Mouse (Mus musculus): ENCODE measurements around the gene Podxl. TPM values are rescaled to one million over a fixed set of nuclear protein-coding genes. Genes with fewer than 3 reads are reported as not detected.

The Podxl gene
- polyA plus RNA-seq, 1 experiment from 2014 or later, result 20.8 TPM

DNA sequence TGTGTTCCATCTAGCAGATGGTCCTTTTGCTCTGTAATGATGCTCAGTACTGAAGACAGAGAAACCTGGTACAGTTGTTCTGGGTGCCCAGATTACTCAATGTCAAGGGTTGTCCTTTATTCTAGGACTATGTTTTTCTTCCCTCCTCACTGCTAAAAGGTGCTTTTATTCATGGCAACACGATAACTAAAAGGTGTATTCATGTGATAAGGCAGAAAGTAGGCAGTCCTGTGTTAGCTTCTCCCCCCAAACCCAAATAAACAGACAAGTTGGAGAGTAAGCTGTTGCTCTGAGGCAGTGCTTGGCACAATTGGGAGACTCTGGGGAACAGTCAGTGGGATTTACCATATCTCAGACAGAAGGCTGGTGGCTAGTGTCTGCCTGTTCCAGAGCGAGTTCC, 22.3 kb upstream of the Podxl start:
- 65% methylated on average over 2 of the region's 2 CpGs for WGBS
- Histone ChIP-seq H3K27ac (ENCODE audit: low read length) (no peak overlapping the region), H3K4me2 (replicated peaks; ENCODE audit: low read depth, low read length) (no peak overlapping the region), H3K9me3 (ENCODE audit: control insufficient read depth, low read depth, low read length) (no peaks in the 10 kb centered on the region), H3K4me1 (ENCODE audit: control insufficient read depth, insufficient read depth, low read length) (no peaks in the 10 kb centered on the region), H3K4me3 (ENCODE audit: low read depth, low read length) (no peak overlapping the region), H3K36me3 (ENCODE audit: control insufficient read depth, insufficient read depth, low read length) (no peaks in the 10 kb centered on the region), H3K9ac (replicated peaks; ENCODE audit: low read depth, low read length) (no peak overlapping the region), H3K27me3 (ENCODE audit: control insufficient read depth, insufficient read depth, low read length) (no peaks in the 10 kb centered on the region)
- ATAC-seq (ENCODE audit: insufficient number of reproducible peaks, insufficient read depth, low FRiP score, low read depth), result no peak

DNA sequence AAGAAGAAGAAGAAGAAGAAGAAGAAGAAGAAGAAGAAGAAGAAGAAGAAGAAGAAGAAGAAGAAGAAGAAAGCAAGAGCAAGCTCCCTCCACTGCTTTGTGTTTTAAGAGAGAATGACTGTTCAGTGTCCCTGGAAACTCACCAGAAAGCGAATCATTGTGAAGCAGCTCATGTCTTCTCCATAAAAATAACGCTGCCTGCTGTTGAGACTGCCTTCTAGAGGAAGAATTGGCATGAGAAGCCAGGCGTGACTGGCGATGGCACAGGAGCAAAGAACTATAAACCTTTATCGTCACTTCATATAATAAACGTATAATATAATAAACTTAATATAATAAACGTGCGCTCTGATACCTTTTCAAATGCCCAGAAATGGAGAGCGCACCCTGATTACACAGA, 12.4 kb upstream of the Podxl start:
- H3K4me2 ChIP-seq (replicated peaks; ENCODE audit: low read depth, low read length), result no peak overlapping the region
- H3K27ac ChIP-seq (ENCODE audit: low read length), result no peak overlapping the region
- H3K9ac ChIP-seq (replicated peaks; ENCODE audit: low read depth, low read length), result no peak overlapping the region
- H3K27me3 ChIP-seq (ENCODE audit: control insufficient read depth, insufficient read depth, low read length), result no peaks in the 10 kb centered on the region
- H3K4me1 ChIP-seq (ENCODE audit: control insufficient read depth, insufficient read depth, low read length), result no peaks in the 10 kb centered on the region
- H3K9me3 ChIP-seq (ENCODE audit: control insufficient read depth, low read depth, low read length), result no peaks in the 10 kb centered on the region
- no peak overlapping the region for H3K4me3 ChIP-seq (ENCODE audit: low read depth, low read length)
- H3K36me3 ChIP-seq (ENCODE audit: control insufficient read depth, insufficient read depth, low read length), result no peaks in the 10 kb centered on the region
- ATAC-seq (ENCODE audit: insufficient number of reproducible peaks, insufficient read depth, low FRiP score, low read depth), result no peak
- 86% methylated on average over 9 of the region's 9 CpGs for WGBS

DNA sequence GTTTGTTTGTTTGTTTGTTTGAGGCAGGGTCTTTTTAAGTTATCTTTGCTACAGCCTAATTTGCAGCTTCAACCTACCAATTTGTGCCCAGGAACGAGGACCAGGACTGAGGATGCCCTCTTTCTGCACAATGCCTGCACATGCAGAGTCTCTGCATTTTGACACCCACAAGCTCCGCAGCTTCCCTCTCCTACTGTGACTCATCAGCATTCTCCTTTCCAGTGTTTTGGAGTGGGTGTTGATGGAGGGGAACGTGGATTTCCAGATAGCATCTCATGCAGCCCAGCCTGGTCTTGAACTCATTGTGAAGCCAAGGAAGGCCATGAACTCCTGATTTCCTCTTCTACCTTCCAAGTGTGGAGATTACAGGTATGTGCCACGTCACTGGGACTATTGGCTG, 11.3 kb upstream of the Podxl start:
- ATAC-seq (ENCODE audit: insufficient number of reproducible peaks, insufficient read depth, low FRiP score, low read depth), result no peak

DNA sequence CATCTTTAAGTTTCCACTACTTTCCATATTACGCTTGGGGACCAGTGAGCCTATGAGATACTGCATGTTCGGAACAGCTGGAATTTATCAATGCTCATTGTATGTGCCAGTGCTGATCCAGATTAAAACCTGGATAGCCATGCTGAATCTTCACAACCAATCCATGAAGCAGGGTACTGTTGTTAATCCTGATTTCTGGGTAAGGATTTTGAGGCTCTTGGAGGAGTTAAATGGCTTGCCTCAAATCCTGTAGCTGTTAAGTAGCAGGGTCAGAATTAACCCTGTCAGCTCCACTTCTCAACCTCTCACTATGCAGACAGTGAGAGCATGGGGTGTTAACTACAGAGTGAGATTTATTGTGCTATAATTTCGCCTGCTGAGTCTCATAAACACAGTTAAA, 7.7 kb upstream of the Podxl start:
- H3K9ac ChIP-seq (replicated peaks; ENCODE audit: low read depth, low read length), result no peak overlapping the region
- no peaks in the 10 kb centered on the region for H3K27me3 ChIP-seq (ENCODE audit: control insufficient read depth, insufficient read depth, low read length)
- H3K4me2 ChIP-seq (replicated peaks; ENCODE audit: low read depth, low read length), result no peak overlapping the region
- no peaks in the 10 kb centered on the region for H3K4me1 ChIP-seq (ENCODE audit: control insufficient read depth, insufficient read depth, low read length)
- ATAC-seq (ENCODE audit: insufficient number of reproducible peaks, insufficient read depth, low FRiP score, low read depth), result no peak
- H3K36me3 ChIP-seq (ENCODE audit: control insufficient read depth, insufficient read depth, low read length), result no peaks in the 10 kb centered on the region
- WGBS, result 58% methylated on average over 3 of the region's 3 CpGs
- H3K4me3 ChIP-seq (ENCODE audit: low read depth, low read length), result no peak overlapping the region
- no peak overlapping the region for H3K27ac ChIP-seq (ENCODE audit: low read length)
- no peaks in the 10 kb centered on the region for H3K9me3 ChIP-seq (ENCODE audit: control insufficient read depth, low read depth, low read length)

More for the DNA sequence above, 11.3 kb upstream of the Podxl start:
- no peaks in the 10 kb centered on the region for H3K36me3 ChIP-seq (ENCODE audit: control insufficient read depth, insufficient read depth, low read length)
- H3K27ac ChIP-seq (ENCODE audit: low read length), result no peak overlapping the region
- H3K4me2 ChIP-seq (replicated peaks; ENCODE audit: low read depth, low read length), result no peak overlapping the region
- H3K4me3 ChIP-seq (ENCODE audit: low read depth, low read length), result no peak overlapping the region
- no peaks in the 10 kb centered on the region for H3K27me3 ChIP-seq (ENCODE audit: control insufficient read depth, insufficient read depth, low read length)
- H3K9ac ChIP-seq (replicated peaks; ENCODE audit: low read depth, low read length), result no peak overlapping the region
- no peaks in the 10 kb centered on the region for H3K9me3 ChIP-seq (ENCODE audit: control insufficient read depth, low read depth, low read length)
- WGBS, result 66% methylated on average over 4 of the region's 4 CpGs
- H3K4me1 ChIP-seq (ENCODE audit: control insufficient read depth, insufficient read depth, low read length), result no peaks in the 10 kb centered on the region

DNA sequence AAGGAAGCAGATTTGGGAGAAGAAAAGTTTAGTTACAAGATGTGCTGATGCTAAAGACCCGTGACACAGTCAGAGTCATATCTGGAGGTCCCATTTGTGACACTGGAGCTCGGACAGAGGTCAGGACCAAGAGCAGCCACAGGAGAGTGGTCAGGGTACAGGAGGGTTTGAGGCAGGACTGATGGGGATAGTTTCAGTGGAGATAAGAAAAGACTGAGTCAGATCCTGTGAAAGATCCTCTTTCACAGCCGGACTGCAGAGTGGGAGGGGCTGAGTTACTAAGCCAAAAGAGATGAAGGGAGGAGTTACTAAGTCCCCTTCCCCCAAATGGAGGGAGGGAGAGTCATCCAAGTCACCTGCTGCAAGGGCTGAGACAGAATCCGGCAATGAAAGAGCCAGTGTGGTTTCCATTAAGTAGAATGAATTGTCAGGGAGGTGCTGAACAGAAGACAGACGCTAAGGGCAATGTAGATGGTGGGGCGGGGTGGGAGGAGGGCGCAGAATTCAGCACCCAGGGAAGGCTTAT, 4.4 kb upstream of the Podxl start:
- H3K4me3 ChIP-seq (ENCODE audit: low read depth, low read length), result no peak overlapping the region
- no peaks in the 10 kb centered on the region for H3K9me3 ChIP-seq (ENCODE audit: control insufficient read depth, low read depth, low read length)
- peaks cover 3% of the 10 kb centered on the region; the same call in 1 of the 2 replicates for H3K4me1 ChIP-seq (ENCODE audit: control insufficient read depth, insufficient read depth, low read length)
- 30% methylated on average over 7 of the region's 7 CpGs for WGBS
- no peak overlapping the region for H3K4me2 ChIP-seq (replicated peaks; ENCODE audit: low read depth, low read length)
- H3K9ac ChIP-seq (replicated peaks; ENCODE audit: low read depth, low read length), result no peak overlapping the region
- no peaks in the 10 kb centered on the region for H3K27me3 ChIP-seq (ENCODE audit: control insufficient read depth, insufficient read depth, low read length)
- ATAC-seq (ENCODE audit: insufficient number of reproducible peaks, insufficient read depth, low FRiP score, low read depth), result no peak
- no peak overlapping the region for H3K27ac ChIP-seq (ENCODE audit: low read length)
- H3K36me3 ChIP-seq (ENCODE audit: control insufficient read depth, insufficient read depth, low read length), result no peaks in the 10 kb centered on the region

DNA sequence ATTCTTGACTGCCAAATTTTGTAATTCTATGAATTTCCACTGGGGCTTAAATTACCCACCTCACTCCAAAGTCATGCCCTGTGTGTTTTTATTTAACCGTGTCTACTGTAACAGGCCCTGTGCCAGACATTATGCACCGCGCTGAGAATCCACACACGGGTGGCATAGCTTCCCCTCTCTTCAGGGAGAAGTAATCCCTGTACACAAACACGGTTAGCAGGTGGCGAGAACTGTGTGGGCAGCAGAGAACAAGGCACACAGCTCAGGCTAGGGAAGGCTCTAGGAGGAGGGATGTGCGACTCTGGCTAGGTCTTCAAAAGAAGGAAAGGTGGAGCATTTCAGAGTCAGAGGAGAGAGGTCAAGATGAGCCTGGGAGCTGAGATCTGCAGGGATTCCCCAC, 3.4 kb upstream of the Podxl start:
- Histone ChIP-seq H3K27me3 (ENCODE audit: control insufficient read depth, insufficient read depth, low read length) (peaks cover 5% of the 10 kb centered on the region), H3K36me3 (ENCODE audit: control insufficient read depth, insufficient read depth, low read length) (no peaks in the 10 kb centered on the region), H3K27ac (ENCODE audit: low read length) (no peak overlapping the region), H3K4me1 (ENCODE audit: control insufficient read depth, insufficient read depth, low read length) (peaks cover 3% of the 10 kb centered on the region; the same call in 1 of the 2 replicates), H3K9me3 (ENCODE audit: control insufficient read depth, low read depth, low read length) (no peaks in the 10 kb centered on the region), H3K9ac (replicated peaks; ENCODE audit: low read depth, low read length) (no peak overlapping the region), H3K4me2 (replicated peaks; ENCODE audit: low read depth, low read length) (no peak overlapping the region), H3K4me3 (ENCODE audit: low read depth, low read length) (no peak overlapping the region)
- WGBS, result 34% methylated on average over 7 of the region's 7 CpGs
- no peak for ATAC-seq (ENCODE audit: insufficient number of reproducible peaks, insufficient read depth, low FRiP score, low read depth)

DNA sequence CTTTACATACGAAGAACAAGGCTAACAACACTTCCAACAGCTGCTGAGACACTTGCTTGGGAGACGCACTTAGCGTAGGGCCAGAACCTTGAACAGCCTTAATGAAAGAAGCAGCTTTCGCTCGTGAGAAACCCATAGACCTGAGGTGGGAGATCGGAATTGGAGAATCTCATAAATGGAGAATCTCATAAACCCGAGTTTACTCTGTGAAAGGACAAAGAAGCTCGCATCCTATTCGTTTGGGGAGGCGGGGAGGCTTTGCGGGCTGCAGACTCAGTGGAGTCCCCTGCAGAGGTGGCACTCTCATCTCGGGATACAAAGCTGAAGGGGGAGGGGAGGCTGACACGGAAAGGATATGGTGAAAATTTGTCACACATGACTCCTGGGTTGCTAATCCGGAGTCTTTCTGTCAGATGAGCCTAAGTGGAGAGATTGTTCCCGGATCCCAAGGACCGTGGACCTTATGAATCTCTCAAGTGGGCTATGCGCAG, 1.2 kb upstream of the Podxl start:
- H3K27me3 ChIP-seq (ENCODE audit: control insufficient read depth, insufficient read depth, low read length), result peaks cover 7% of the 10 kb centered on the region
- no peaks in the 10 kb centered on the region for H3K36me3 ChIP-seq (ENCODE audit: control insufficient read depth, insufficient read depth, low read length)
- no peaks in the 10 kb centered on the region for H3K9me3 ChIP-seq (ENCODE audit: control insufficient read depth, low read depth, low read length)
- WGBS, result 7% methylated on average over 17 of the region's 17 CpGs
- ATAC-seq (ENCODE audit: insufficient number of reproducible peaks, insufficient read depth, low FRiP score, low read depth), result no peak
- peak overlapping the region; percentile 56; the same call in 1 of the 2 replicates for H3K4me3 ChIP-seq (ENCODE audit: low read depth, low read length)
- H3K27ac ChIP-seq (ENCODE audit: low read length), result no peak overlapping the region
- no peak overlapping the region for H3K9ac ChIP-seq (replicated peaks; ENCODE audit: low read depth, low read length)
- peak overlapping the region; percentile 95 for H3K4me2 ChIP-seq (replicated peaks; ENCODE audit: low read depth, low read length)
- peaks cover 8% of the 10 kb centered on the region for H3K4me1 ChIP-seq (ENCODE audit: control insufficient read depth, insufficient read depth, low read length)

DNA sequence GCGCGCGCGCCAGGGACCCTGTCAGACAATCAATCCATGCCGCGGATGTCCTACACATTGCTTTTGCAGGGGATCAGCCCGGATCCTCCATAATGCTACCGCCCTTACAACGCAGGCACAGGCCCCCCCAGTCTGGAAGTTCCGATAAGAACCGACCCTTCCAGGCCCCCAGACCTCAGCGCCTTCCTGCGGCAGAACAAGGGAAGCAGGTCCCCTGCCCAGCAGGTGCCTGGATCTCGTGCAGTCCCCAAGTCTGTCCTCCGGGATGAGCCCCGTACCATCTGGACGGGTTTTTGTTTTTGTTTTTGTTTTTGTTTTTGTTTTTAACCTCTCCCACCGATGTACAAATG, 376 bp upstream of the Podxl start:
- peaks cover 8% of the 10 kb centered on the region for H3K4me1 ChIP-seq (ENCODE audit: control insufficient read depth, insufficient read depth, low read length)
- ATAC-seq (ENCODE audit: insufficient number of reproducible peaks, insufficient read depth, low FRiP score, low read depth), result no peak; the same call in 1 of the 2 replicates
- no peaks in the 10 kb centered on the region for H3K9me3 ChIP-seq (ENCODE audit: control insufficient read depth, low read depth, low read length)
- peak overlapping the region; percentile 56 for H3K4me3 ChIP-seq (ENCODE audit: low read depth, low read length)
- no peaks in the 10 kb centered on the region for H3K36me3 ChIP-seq (ENCODE audit: control insufficient read depth, insufficient read depth, low read length)
- 1% methylated on average over 18 of the region's 18 CpGs for WGBS
- peak overlapping the region; percentile 95 for H3K4me2 ChIP-seq (replicated peaks; ENCODE audit: low read depth, low read length)
- H3K27me3 ChIP-seq (ENCODE audit: control insufficient read depth, insufficient read depth, low read length), result peaks cover 7% of the 10 kb centered on the region
- H3K27ac ChIP-seq (ENCODE audit: low read length), result no peak overlapping the region
- H3K9ac ChIP-seq (replicated peaks; ENCODE audit: low read depth, low read length), result peak overlapping the region; percentile 21; the same call in 1 of the 2 replicates
